Mouse (Mus musculus) liver, embryonic 16.5 days (tissue): ENCODE measurements around the gene 4930590J08Rik. TPM values are rescaled to one million over a fixed set of nuclear protein-coding genes. Genes with fewer than 3 reads are reported as not detected.
"Not testable (repeated sequence)": the region's sequence is repeated elsewhere in the genome, so short reads cannot be mapped to it uniquely, and the experiment has no call there.

Source experiments
- ATAC-seq: fragments of 200-750 bp; cut with Nextera tagmentation; 2 replicates; pipeline ENCODE4 v1.8.0; 2017; ENCODE audit warnings: low read depth, mild to moderate bottlenecking, moderate number of reproducible peaks, moderate library complexity
- H3K27ac ChIP-seq: fragments of 300-500 bp; sonication (generic); 2 replicates; pipeline ENCODE4 v1.5.1; 2014; ENCODE audit warnings: mild to moderate bottlenecking, low read length
- H3K27me3 ChIP-seq: fragments of 300-500 bp; sonication (generic); 2 replicates; pipeline ENCODE4 v1.6.1; 2014; ENCODE audit warnings: low read depth, low read length, mixed read lengths; ENCODE audit not compliant: control insufficient read depth, insufficient read depth
- H3K36me3 ChIP-seq: fragments of 300-500 bp; sonication (generic); 2 replicates; pipeline ENCODE4 v1.6.1; 2014; ENCODE audit warnings: mild to moderate bottlenecking; ENCODE audit not compliant: control insufficient read depth, insufficient read depth
- H3K4me1 ChIP-seq: fragments of 300-500 bp; sonication (generic); 2 replicates; pipeline ENCODE4 v1.6.1; 2014; ENCODE audit warnings: low read depth, low read length, mixed read lengths; ENCODE audit not compliant: control insufficient read depth
- H3K4me2 ChIP-seq: fragments of 300-500 bp; sonication (generic); 2 replicates; pipeline ENCODE4 v1.6.1; 2014; ENCODE audit warnings: low read depth, low read length, mixed read lengths
- H3K4me3 ChIP-seq: fragments of 300-500 bp; sonication (generic); 2 replicates; pipeline ENCODE4 v1.5.1; 2014; ENCODE audit warnings: low read depth, mild to moderate bottlenecking, low read length
- H3K9ac ChIP-seq: fragments of 300-500 bp; sonication (generic); 2 replicates; pipeline ENCODE4 v1.6.1; 2014; ENCODE audit warnings: low read depth, low read length
- H3K9me3 ChIP-seq: fragments of 300-500 bp; sonication (generic); replicated peaks from 2 replicates; pipeline ENCODE4 v1.6.1; 2016; ENCODE audit warnings: low read length; ENCODE audit not compliant: control insufficient read depth
- WGBS: fragments of 180-500 bp; shearing (Covaris S2); extraction: QIAGEN DNeasy Blood & Tissue Kit; methylation state at CpG from one replicate; pipeline ENCODE4 v1.1.7; 2014; ENCODE audit not compliant: insufficient replicate concordance; 5-methylcytosine and 5-hydroxymethylcytosine counted together
- polyA plus RNA-seq: library from polyadenylated mRNA; unstranded; fragments of >200 nt; fragmentation: Nextera tagmentation; extraction: Ambion mirVana; gene quantifications from 2 replicates; pipeline ENCODE4 v1.2.1, GENCODE M21; 2015

Gene 4930590J08Rik
- polyA plus RNA-seq, 1 experiment from 2014 or later, result not detected

DNA sequence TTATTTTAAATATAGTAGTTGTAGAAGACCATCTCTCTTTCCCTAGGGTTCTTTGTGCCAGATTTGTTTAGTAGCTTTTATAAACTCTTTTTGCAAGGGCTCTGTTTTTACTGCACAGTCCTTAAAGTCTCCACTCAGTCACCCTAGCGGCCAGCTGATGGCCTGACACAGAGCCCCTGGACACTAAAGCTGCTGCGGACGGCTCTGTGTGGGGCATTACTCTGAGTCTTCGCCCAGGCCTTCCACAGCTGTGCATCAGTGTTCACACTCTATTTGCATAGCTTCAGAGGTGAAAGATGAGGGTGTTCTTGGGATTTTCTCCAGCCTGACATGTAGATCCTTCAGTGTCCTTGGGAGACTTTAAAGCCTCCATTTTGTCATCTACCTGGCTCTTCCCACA is 35.9 kb downstream of the 4930590J08Rik start:
- 48% methylated on average over 4 of the region's 4 CpGs for WGBS
- Histone ChIP-seq H3K27ac (no peak overlapping the region), H3K27me3 (no peaks in the 10 kb centered on the region), H3K4me1 (no peaks in the 10 kb centered on the region), H3K36me3 (no peaks in the 10 kb centered on the region), H3K9me3 (no peaks in the 10 kb centered on the region), H3K9ac (no peak overlapping the region), H3K4me2 (no peak overlapping the region), H3K4me3 (no peak overlapping the region)
- ATAC-seq, result no peak

DNA sequence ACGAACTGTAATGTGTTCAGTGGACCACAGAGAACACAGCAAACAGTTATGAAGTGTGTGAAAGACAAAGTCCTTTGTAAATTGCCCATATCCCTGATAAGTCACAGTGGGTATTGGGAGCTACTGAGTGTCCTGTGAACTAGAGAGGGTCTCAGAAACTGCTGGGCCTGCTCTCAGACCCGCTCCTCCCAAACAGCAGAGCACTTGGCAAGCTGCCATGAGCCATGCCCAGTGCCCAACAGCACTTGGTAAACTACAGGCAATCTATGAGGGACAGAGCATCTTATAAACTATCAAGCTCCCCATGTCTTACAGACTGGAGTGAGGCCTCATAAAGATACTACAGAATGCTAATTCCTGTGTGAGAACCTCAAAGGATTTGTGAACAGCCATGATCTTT is 45.8 kb downstream of the 4930590J08Rik start:
- no peak for ATAC-seq

DNA sequence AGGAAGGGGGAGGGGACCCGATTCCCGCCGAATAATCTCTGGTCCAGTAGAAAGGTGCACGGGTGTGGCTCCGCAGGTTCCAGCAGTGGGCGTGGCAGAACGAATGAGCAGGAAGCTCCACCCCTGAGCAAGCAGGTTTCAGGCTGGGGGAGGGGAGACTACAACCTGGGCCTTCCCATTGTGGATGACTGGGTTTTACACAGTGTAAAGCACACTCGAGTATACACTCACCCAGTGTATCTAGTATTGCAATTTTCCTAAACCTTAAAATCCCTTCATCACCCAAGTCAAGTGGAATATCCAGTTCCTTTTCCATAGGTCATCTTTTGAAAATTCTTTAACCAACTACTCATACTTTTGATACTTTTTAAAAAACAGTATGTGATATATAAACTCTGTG is 55.4 kb downstream of the 4930590J08Rik start:
- not testable (repeated sequence) for H3K27me3 ChIP-seq, H3K4me2 ChIP-seq, H3K27ac ChIP-seq, H3K36me3 ChIP-seq, H3K9me3 ChIP-seq, H3K4me1 ChIP-seq, H3K9ac ChIP-seq, ATAC-seq, H3K4me3 ChIP-seq
- WGBS, result 38% methylated on average over 1 of the region's 8 CpGs

More for the DNA sequence above, 45.8 kb downstream of the 4930590J08Rik start:
- Histone ChIP-seq H3K4me2 (no peak overlapping the region), H3K27ac (no peak overlapping the region), H3K4me3 (no peak overlapping the region), H3K4me1 (no peaks in the 10 kb centered on the region), H3K27me3 (no peaks in the 10 kb centered on the region; the same call in 1 of the 2 replicates), H3K9ac (no peak overlapping the region), H3K36me3 (no peaks in the 10 kb centered on the region), H3K9me3 (no peaks in the 10 kb centered on the region)
- 48% methylated on average over 2 of the region's 2 CpGs for WGBS

GRCm38 (mm10) chr6:91960028-91960811 is 57.6 kb downstream of the 4930590J08Rik start:
- WGBS, result 23% methylated on average over 8 of the region's 8 CpGs
- Histone ChIP-seq H3K27me3 (no peaks in the 10 kb centered on the region), H3K9ac (no peak overlapping the region), H3K36me3 (no peaks in the 10 kb centered on the region), H3K9me3 (no peaks in the 10 kb centered on the region), H3K4me2 (no peak overlapping the region), H3K4me1 (no peaks in the 10 kb centered on the region), H3K27ac (no peak overlapping the region), H3K4me3 (no peak overlapping the region)
- peak; percentile 47 for ATAC-seq

- H3K27me3 ChIP-seq, result no peaks in the 10 kb centered on the region
- H3K4me1 ChIP-seq, result no peaks in the 10 kb centered on the region
- 29% methylated on average over 4 of the region's 4 CpGs for WGBS
- H3K4me3 ChIP-seq, result no peak overlapping the region
- no peaks in the 10 kb centered on the region for H3K36me3 ChIP-seq
- no peak overlapping the region for H3K27ac ChIP-seq
- no peaks in the 10 kb centered on the region for H3K9me3 ChIP-seq
- no peak for ATAC-seq
- H3K9ac ChIP-seq, result no peak overlapping the region
- no peak overlapping the region for H3K4me2 ChIP-seq
Measured at GRCm38 (mm10) chr6:91963429-91963828, 60.8 kb downstream of the 4930590J08Rik start.

DNA sequence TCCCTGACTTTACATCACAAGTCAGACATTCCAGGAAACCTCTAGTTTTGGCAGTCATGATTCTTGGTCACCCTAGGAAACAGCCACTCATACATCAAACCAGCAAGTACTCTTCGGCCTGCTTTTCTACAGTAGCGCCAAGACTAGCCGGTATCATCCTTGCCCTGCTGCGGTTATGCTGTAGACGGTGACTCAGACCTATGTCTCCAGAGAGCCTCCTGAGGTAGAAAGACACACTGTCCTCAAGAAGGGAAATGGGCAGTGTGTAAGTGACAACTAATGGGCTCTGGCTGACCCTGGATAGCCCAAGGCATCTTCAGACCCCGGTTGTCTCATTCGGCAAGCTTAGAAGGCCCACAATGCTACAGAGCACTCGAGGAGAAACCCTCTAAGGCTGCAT is 62.5 kb downstream of the 4930590J08Rik start:
- H3K9me3 ChIP-seq, result no peaks in the 10 kb centered on the region
- H3K4me3 ChIP-seq, result no peak overlapping the region
- no peak overlapping the region for H3K4me2 ChIP-seq
- H3K4me1 ChIP-seq, result no peaks in the 10 kb centered on the region
- no peak for ATAC-seq
- H3K27me3 ChIP-seq, result no peaks in the 10 kb centered on the region
- H3K9ac ChIP-seq, result no peak overlapping the region
- 76% methylated on average over 8 of the region's 8 CpGs for WGBS
- H3K27ac ChIP-seq, result no peak overlapping the region
- H3K36me3 ChIP-seq, result no peaks in the 10 kb centered on the region

GRCm38 (mm10) chr6:91966006-91966405 is 63.4 kb downstream of the 4930590J08Rik start:
- WGBS, result 51% methylated on average over 6 of the region's 6 CpGs
- H3K4me2 ChIP-seq, result no peak overlapping the region
- no peaks in the 10 kb centered on the region for H3K27me3 ChIP-seq

GRCm38 (mm10) chr6:91972201-91972646 is 69.6 kb downstream of the 4930590J08Rik start:
- Histone ChIP-seq H3K27me3 (no peaks in the 10 kb centered on the region; the same call in 1 of the 2 replicates), H3K36me3 (no peaks in the 10 kb centered on the region), H3K4me1 (no peaks in the 10 kb centered on the region; the same call in none of the 2 replicates), H3K27ac (no peak overlapping the region; the same call in 1 of the 2 replicates), H3K9me3 (no peaks in the 10 kb centered on the region), H3K4me3 (no peak overlapping the region), H3K9ac (no peak overlapping the region), H3K4me2 (no peak overlapping the region)
- ATAC-seq, result peak; percentile 76
- WGBS, result 22% methylated on average over 9 of the region's 9 CpGs

More at GRCm38 (mm10) chr6:91966006-91966405, 63.4 kb downstream of the 4930590J08Rik start:
- no peak for ATAC-seq
- H3K36me3 ChIP-seq, result no peaks in the 10 kb centered on the region
- H3K9me3 ChIP-seq, result no peaks in the 10 kb centered on the region
- no peak overlapping the region for H3K4me3 ChIP-seq
- no peak overlapping the region for H3K9ac ChIP-seq
- no peak overlapping the region for H3K27ac ChIP-seq
- no peaks in the 10 kb centered on the region for H3K4me1 ChIP-seq

- H3K9ac ChIP-seq, result no peak overlapping the region
- H3K4me3 ChIP-seq, result no peak overlapping the region
- H3K4me1 ChIP-seq, result no peaks in the 10 kb centered on the region; the same call in none of the 2 replicates
- no peak for ATAC-seq
- peaks cover 17% of the 10 kb centered on the region for H3K27me3 ChIP-seq
- H3K9me3 ChIP-seq, result no peaks in the 10 kb centered on the region
- H3K27ac ChIP-seq, result no peak overlapping the region
- 33% methylated on average over 6 of the region's 6 CpGs for WGBS
- H3K4me2 ChIP-seq, result no peak overlapping the region
- no peaks in the 10 kb centered on the region for H3K36me3 ChIP-seq
Measured at GRCm38 (mm10) chr6:91973972-91974371, 71.4 kb downstream of the 4930590J08Rik start.
